Mouse (Mus musculus): ENCODE data around the gene 5730522E02Rik. TPM values are rescaled to one million over a fixed set of nuclear protein-coding genes. Genes with fewer than 3 reads are reported as not detected.

Gene 5730522E02Rik
- total and polyA plus RNA-seq, 3 experiments: not detected

DNA sequence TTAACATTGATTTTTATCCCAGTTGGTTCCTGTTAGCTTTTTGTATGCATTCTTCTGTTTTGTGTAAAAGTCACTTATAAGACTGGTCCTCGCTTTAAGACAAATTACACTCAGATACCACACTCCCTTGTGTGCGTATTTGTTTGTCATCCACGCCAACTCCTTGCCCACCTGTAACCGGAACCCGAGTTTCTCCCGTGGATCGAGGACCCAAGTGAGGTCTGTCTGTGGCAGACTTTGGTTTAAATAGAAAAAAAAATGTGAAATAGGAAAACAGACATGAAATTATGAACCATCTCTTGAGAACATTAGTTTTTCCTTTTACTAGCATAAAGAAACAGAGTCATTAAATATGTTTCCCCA lies 43.0 kb downstream of the 5730522E02Rik start:
- TF ChIP-seq RCOR1 (IDR thresholded peaks at IDR 0.05; ENCODE audit: low read depth, low read length) (no peak), JUND (IDR thresholded peaks at IDR 0.05; ENCODE audit: low read depth, low read length) (no peak), ZMIZ1 (IDR thresholded peaks at IDR 0.05; ENCODE audit: low read depth, low read length) (no peak)
- Histone ChIP-seq H3K27ac (ENCODE audit: control insufficient read depth, low read depth, low read length) (no peak overlapping the region), H3K36me3 (ENCODE audit: control insufficient read depth in 1 of 2, insufficient read depth in 2 of 2, low read length in 2 of 2) (no peaks in the 10 kb centered on the region), H3K4me3 (ENCODE audit: control insufficient read depth in 1 of 2, insufficient read depth in 1 of 2, low read depth in 2 of 2, low read length in 2 of 2) (no peak overlapping the region), H3K9me3 (replicated peaks; ENCODE audit: insufficient read depth, low read length) (no peaks in the 10 kb centered on the region), H3K27me3 (ENCODE audit: control insufficient read depth in 1 of 2, insufficient read depth in 2 of 2, low read length in 2 of 2) (peaks cover 0 to 6% of the 10 kb centered on the region in 2 experiments; a peak in 2 of 4 replicates), H3K9ac (ENCODE audit: control insufficient read depth, low read depth, low read length, poor library complexity, severe bottlenecking) (no peak overlapping the region), H3K79me2 (ENCODE audit: control insufficient read depth, insufficient read depth, low read length, poor library complexity) (no peaks in the 10 kb centered on the region), H3K4me1 (ENCODE audit: control insufficient read depth in 1 of 2, insufficient read depth in 2 of 2, low read length in 2 of 2) (no peaks in the 10 kb centered on the region)
- DNase-seq (ENCODE audit: low read depth, low spot score): no peak

DNA sequence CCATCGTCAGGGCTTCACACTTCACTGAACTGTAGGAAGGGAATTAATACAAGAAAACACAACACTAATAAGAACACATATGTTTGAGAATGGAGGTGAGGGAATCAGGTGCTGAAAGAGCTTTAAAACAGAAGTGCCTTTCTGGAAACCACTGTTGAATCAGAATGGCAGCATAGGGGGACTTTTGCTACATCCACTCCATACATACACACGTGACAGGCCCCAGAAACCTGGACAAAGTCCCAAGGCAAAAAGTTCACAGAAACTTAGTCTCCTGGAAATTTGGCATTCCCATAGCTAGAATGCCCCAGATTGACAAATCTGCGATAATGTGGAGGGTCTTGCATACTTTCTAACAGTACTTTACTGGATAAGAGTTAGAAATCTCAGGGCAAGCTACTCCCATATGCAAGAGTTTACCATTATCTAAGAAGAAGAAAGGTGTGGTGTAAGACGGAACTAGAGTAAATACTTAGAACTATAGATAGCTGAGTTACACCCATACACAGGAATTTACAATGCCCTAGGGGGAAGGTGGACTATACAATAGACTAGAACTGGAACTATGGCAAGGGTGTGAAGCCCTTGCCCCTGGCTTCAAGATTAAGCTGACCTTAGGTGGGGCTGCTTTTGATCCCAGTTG lies 43.5 kb downstream of the 5730522E02Rik start:
- Histone ChIP-seq H3K36me3 (ENCODE audit: control insufficient read depth in 1 of 2, insufficient read depth in 2 of 2, low read length in 2 of 2) (no peaks in the 10 kb centered on the region), H3K4me1 (ENCODE audit: control insufficient read depth in 1 of 2, insufficient read depth in 2 of 2, low read length in 2 of 2) (no peaks in the 10 kb centered on the region), H3K9ac (ENCODE audit: control insufficient read depth, low read depth, low read length, poor library complexity, severe bottlenecking) (no peak overlapping the region), H3K27me3 (ENCODE audit: control insufficient read depth in 1 of 2, insufficient read depth in 2 of 2, low read length in 2 of 2) (peaks cover 0 to 7% of the 10 kb centered on the region in 2 experiments; a peak in 2 of 4 replicates), H3K27ac (ENCODE audit: control insufficient read depth, low read depth, low read length) (no peak overlapping the region), H3K4me3 (ENCODE audit: control insufficient read depth in 1 of 2, insufficient read depth in 1 of 2, low read depth in 2 of 2, low read length in 2 of 2) (no peak overlapping the region), H3K79me2 (ENCODE audit: control insufficient read depth, insufficient read depth, low read length, poor library complexity) (no peaks in the 10 kb centered on the region), H3K9me3 (replicated peaks; ENCODE audit: insufficient read depth, low read length) (no peaks in the 10 kb centered on the region)
- TF ChIP-seq TCF12 (IDR thresholded peaks at IDR 0.05; ENCODE audit: low read depth, low read length): no peak
- no peak for TF ChIP-seq CHD2 (IDR thresholded peaks at IDR 0.05; ENCODE audit: low read length)
- TF ChIP-seq ZKSCAN1 (IDR thresholded peaks at IDR 0.05; ENCODE audit: low read depth, low read length): no peak
- TF ChIP-seq E2F4 (IDR thresholded peaks at IDR 0.05; ENCODE audit: borderline replicate concordance, low read depth, low read length): no peak
- TF ChIP-seq EP300 (IDR thresholded peaks at IDR 0.05; ENCODE audit: low read depth in 1 of 2, low read length in 2 of 2): no peak
- no peak for TF ChIP-seq TAL1 (IDR thresholded peaks at IDR 0.05; ENCODE audit: low read length)
- no peak for TF ChIP-seq USF2 (IDR thresholded peaks at IDR 0.05; ENCODE audit: borderline replicate concordance in 1 of 2, insufficient read depth in 1 of 2, low read depth in 1 of 2, low read length in 2 of 2)
- no peak for TF ChIP-seq ETS1 (IDR thresholded peaks at IDR 0.05; ENCODE audit: low read depth, low read length)
- TF ChIP-seq USF1 (IDR thresholded peaks at IDR 0.05; ENCODE audit: low read depth, low read length): no peak
- no peak for TF ChIP-seq KAT2A (conservative IDR thresholded peaks at IDR 0.05; ENCODE audit: low read depth, low read length)
- TF ChIP-seq HCFC1 (IDR thresholded peaks at IDR 0.05; ENCODE audit: low read depth, low read length): no peak
- TF ChIP-seq CTCF (IDR thresholded peaks at IDR 0.05 in 2 of 3, conservative IDR thresholded peaks at IDR 0.05 in 1 of 3; ENCODE audit: control insufficient read depth in 1 of 3, insufficient read depth in 1 of 3, low read depth in 2 of 3, low read length in 3 of 3, poor library complexity in 1 of 3, severe bottlenecking in 1 of 3): no peak
- no peak for TF ChIP-seq GATA1 (IDR thresholded peaks at IDR 0.05; ENCODE audit: low read depth, low read length)
- no peak for TF ChIP-seq MAFK (IDR thresholded peaks at IDR 0.05; ENCODE audit: borderline replicate concordance, low read depth, low read length)
- no peak for TF ChIP-seq MYC (IDR thresholded peaks at IDR 0.05; ENCODE audit: low read depth, low read length)
- no peak for TF ChIP-seq CHD1 (IDR thresholded peaks at IDR 0.05; ENCODE audit: low read depth, low read length)
- TF ChIP-seq ZNF384 (IDR thresholded peaks at IDR 0.05; ENCODE audit: low read depth, low read length): no peak
- TF ChIP-seq GABPA (IDR thresholded peaks at IDR 0.05; ENCODE audit: low read depth, low read length): no peak
- TF ChIP-seq RCOR1 (IDR thresholded peaks at IDR 0.05; ENCODE audit: low read depth, low read length): no peak
- no peak for TF ChIP-seq MEF2A (IDR thresholded peaks at IDR 0.05; ENCODE audit: extremely low read depth, insufficient replicate concordance, low read depth, low read length, poor library complexity, severe bottlenecking)
- no peak for DNase-seq (ENCODE audit: low read depth, low spot score)

Data from MEL (cell line).